Mouse (Mus musculus): ENCODE results near the gene Gm12258.
"Not testable (repeated sequence)": the region's sequence is repeated elsewhere in the genome, so short reads cannot be mapped to it uniquely, and the experiment has no call there.

The Gm12258 gene

GRCm38 (mm10) chr11:58846919-58847461, at the start of gene Gm12258:
Gene Gm12258, plus strand, starts transcription at chr11:58847158.
- DNase-seq, result peak; percentile 94

DNA sequence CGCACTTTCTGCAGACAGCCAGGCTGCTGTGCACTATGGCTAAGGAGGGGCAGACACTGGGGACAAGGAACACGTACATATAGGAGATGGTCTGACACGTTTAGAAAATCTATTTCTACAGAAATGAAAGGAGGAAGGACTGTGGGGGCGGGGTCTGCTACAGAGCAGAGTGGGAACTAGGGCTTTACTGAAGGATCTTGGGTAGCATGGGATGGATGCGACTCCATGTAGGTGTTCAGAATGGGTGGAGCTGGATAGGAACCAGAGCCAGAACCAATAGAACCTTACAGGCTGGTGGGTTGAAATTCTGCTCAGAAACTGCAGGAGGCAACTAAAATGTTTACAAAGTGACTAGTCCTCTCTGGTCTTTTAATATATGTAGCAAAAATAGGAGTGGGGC, 47.2 kb upstream of the Gm12258 start:
- DNase-seq, result no peak

DNA sequence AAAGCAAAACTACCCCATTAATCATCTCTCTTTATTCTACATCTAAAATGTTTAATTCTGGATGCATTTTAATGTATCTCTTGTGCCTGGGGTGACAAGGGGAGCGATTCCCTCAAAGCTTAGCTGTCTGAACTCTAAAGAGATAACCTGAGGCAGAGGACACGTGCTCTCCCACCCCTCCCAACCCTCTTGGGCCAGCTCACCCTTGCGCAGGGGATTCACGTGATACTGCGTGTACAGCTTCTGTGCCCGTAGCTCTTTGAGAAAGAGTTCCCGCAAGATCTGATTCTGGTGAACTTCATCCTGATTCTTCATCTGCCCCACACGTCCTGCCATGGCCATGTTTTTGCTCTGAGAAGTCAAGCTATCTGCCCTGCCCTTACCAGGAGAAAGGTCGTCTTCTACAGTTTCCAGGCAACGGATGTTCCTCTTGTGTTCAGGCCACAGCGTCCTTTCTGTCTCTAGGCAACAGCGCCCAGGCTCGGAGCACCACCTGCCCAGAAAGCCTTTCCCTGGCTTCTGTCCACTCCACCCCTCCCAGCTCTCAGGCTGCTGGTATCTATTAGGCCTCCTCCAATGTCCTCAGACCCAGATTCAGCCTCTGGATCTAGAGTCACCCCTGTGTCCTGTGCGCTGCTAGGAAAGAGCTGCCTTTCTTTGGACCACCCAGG, 45.3 kb upstream of the Gm12258 start, which contains the start of gene Fam183b:
TSS of gene Fam183b (minus strand) at position 403 of the 671 bp plus-strand sequence.
- DNase-seq, result peak; percentile 10

DNA sequence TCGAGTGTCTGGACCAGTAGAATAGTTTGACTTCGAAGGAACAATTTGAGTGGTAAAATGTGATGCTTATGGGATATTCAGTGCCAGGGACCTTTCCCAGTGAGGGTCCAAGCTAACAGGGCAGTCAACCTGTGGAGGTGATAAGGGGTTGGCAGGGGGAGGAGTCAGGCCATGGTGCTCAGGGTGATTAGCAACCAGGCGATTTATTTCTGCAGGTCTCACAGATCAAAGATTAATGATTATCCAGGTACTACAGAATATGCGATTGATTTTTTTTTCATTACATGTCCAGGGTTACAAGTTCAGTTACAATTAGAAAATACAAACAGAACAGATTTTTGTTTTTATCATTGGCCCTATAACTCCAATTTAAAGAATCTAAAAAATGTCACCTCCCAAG, 43.1 kb upstream of the Gm12258 start:
- DNase-seq, result no peak

DNA sequence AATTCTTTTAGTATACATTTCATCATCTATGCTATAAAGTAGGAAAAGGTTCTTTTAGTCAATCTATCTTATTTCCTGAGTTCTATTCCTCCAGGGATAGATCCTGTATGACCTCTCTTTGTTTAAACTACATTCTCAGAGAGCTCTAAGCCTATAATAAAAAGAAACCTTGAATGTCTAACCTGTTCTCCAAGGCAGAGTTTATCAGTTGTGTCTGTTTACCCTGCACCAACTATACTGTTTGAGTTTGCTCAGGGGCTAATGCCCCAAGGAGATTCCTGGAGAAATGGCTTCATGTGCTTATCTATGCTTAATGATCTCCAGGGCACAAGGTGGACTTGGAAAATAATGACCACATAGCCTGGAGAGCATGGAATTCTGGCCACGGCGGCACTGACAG, 42.6 kb upstream of the Gm12258 start:
- DNase-seq, result no peak

DNA sequence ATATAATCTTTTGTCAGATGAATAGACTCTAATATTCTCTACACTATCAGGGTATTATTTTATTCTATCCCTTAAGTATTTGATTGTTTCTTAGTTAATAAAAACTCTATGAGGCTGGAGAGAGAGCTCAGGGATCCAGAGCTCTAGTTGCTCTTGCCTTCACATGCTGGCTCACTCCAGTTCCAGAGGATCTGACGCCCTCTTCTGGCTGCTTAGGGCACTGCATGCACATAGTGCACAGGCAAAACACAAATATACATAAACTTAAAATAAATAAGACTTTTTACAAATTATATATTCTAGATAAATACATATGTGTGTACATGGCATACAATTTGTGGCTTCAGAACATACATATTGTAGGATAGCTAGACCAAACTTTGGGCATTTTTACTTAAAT, 35.0 kb upstream of the Gm12258 start:
- no peak for DNase-seq

- DNase-seq, result not testable (repeated sequence)
These were observed 32.3 kb upstream of the Gm12258 start, which contains the start of gene Olfr313 for GRCm38 (mm10) chr11:58814700-58815099. Gene Olfr313, plus strand, starts transcription at chr11:58815000.

- DNase-seq, result no peak
These were observed 31.3 kb upstream of the Gm12258 start for GRCm38 (mm10) chr11:58815676-58816075.

DNA sequence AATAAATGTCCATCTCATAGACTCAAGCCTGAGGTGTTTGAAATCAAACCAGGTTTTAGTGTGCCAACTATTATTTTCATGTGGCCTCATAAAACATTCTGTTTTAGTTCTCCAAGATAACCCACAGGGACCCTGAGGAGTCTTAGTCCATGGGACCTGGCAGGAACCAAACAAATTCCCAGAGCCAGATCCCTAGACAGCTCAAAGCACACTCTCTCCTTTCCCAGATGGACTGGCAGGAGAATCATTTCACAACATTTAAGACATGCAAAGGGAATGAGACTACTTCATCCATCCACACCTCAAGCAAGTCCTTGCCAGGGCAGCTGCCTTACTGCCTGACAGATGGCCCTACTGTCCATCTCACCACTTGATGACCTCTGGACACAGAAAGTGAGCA, 18.0 kb upstream of the Gm12258 start, which contains the start of gene Olfr312:
TSS of gene Olfr312 (plus strand) at position 301 of the 400 bp plus-strand sequence.
- DNase-seq, result not testable (repeated sequence)

DNA sequence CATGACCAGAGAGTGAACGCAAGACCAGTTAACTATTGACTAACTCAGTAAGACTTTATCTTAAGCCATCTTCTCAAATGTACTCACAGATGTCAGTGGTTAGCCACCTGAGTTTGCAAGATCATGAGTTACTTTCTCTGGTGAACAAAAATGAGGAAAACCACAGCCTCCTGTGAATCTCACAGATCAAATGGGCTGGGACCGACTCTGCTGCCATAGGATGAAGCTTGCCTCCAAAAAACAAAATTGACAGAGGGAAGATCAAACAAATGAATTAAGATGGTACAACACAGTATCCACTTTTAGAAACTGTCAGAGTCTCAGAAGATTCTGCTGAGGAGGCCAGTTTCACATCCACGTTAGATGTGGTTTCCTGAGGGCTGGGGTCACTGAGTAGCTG, 17.2 kb upstream of the Gm12258 start:
- no peak for DNase-seq

DNA sequence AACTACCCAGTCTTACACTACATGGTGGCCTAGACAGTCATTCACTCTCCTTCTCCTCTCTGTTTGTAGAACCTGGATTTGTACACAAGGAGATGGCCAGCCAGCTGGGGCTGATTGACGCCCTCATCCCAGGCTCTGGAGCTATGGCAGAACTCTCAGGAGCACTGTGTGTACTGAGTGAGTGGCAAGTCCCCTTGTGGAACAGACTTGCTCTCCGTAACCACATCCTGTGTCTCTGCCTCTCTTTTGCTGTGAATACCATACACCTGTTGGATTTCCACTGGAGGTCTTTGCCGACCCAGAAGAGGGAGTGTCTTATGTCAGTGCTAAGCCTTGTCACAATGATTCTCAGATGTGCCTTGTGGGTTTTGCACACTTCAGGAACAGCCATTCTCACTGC, 14.4 kb upstream of the Gm12258 start:
- not testable (repeated sequence) for DNase-seq

- DNase-seq, result not testable (repeated sequence)
These were observed 8.0 kb upstream of the Gm12258 start, which contains the start of gene Olfr311 for GRCm38 (mm10) chr11:58838951-58839350. Gene Olfr311, plus strand, starts transcription at chr11:58839251.

GRCm38 (mm10) chr11:58847636-58848035, 678 bp downstream of the Gm12258 start:
- DNase-seq, result no peak

DNA sequence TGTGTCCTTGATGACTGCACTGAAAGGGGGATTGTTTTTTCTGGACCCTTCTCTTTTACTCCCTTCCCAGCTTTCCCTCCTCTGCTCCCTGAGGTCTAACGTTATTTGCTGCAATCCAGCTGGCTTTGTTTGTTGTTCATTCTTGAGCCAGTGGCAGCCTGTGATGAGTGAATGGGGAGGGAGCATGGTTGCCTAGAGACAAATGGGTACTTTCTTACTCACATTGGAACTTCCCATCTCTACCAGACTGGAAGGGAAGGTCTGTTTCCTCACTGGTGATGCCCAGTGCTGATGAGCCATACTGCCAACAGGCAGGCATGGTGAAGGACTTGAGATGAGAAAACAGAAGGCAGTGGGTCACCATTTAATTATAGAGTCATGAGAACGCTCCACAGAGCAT, 2.8 kb downstream of the Gm12258 start:
- DNase-seq, result no peak

GRCm38 (mm10) chr11:58860744-58861143, 13.8 kb downstream of the Gm12258 start:
- DNase-seq, result no peak

GRCm38 (mm10) chr11:58867039-58867953, 20.3 kb downstream of the Gm12258 start, which contains the start of gene 2810021J22Rik:
Gene 2810021J22Rik, plus strand, starts transcription at chr11:58867216.
- DNase-seq, result peak; percentile 82

- DNase-seq, result no peak
These were observed 21.0 kb downstream of the Gm12258 start for GRCm38 (mm10) chr11:58867954-58868330.

- no peak for DNase-seq
These were observed 24.0 kb downstream of the Gm12258 start for GRCm38 (mm10) chr11:58870961-58871360.

- no peak for DNase-seq
These were observed 36.8 kb downstream of the Gm12258 start for GRCm38 (mm10) chr11:58883756-58884155.

GRCm38 (mm10) chr11:58890511-58890910, 43.6 kb downstream of the Gm12258 start:
- DNase-seq, result no peak

- DNase-seq, result no peak
These were observed 47.5 kb downstream of the Gm12258 start for GRCm38 (mm10) chr11:58894456-58894855.

DNA sequence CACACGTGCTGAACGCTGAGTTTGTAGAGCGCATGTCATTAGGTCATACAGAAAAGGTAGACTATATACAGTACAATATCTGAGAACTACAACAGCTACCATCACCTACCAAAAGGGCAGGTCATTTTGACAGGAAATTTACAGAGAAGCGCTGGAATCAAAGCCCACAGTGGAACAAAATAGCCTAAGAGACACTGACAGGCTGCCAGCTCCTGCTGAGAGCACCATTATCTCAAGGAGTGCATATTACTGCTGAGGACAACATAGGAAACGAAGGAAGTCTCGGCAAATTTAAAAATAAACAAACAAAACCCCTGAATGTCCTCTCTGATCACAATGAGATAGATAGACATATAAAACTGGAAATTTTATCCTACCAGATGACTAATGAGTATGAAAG, 50.5 kb downstream of the Gm12258 start:
- DNase-seq, result no peak

- no peak for DNase-seq
These were observed 54.1 kb downstream of the Gm12258 start for GRCm38 (mm10) chr11:58901080-58901479.
